In genomic region chr2:5058436-5058835, GRCm38 (mm10) we compare ENCODE assay signal across 29 mouse cellular contexts. TPM values are rescaled to one million over a fixed set of nuclear protein-coding genes. Genes with fewer than 3 reads are reported as not detected.
DNase-seq lines count a peak whose midpoint lies in the region; ATAC-seq and TF ChIP-seq lines count a peak whose summit lies in the region.
"Had no signal": no experiment of that assay in that cellular context is flagged by ENCODE, and none has a peak within 500 bp of the region (broad histone marks: within the 10 kb centered on the region; RNA-seq: fewer than 3 reads in every experiment).

No protein-coding gene starts in this region.

- H3K4me2 ChIP-seq in intestine, postnatal 0 days (replicated peaks; ENCODE audit: low read depth), result no peak overlapping the region
- no peak overlapping the region for H3K4me2 ChIP-seq in intestine, embryonic 15.5 days (replicated peaks)
- H3K4me2 ChIP-seq: embryonic facial prominence, embryonic 12.5 days; heart, embryonic 15.5 days; hindbrain, embryonic 12.5 days; kidney, embryonic 15.5 days; limb, embryonic 12.5 days; liver, embryonic 11.5 days; midbrain, embryonic 13.5 days; neural tube, embryonic 13.5 days had no signal

- H3K4me1 ChIP-seq in intestine, postnatal 0 days (replicated peaks; ENCODE audit: control insufficient read depth, insufficient read depth, low read length), result peaks cover 4% of the 10 kb centered on the region; the same call in 1 of the 2 replicates
- H3K4me1 ChIP-seq in intestine, embryonic 15.5 days (replicated peaks), result 0 out of 2 replicates have a peak, but pooled peaks cover 1% of the 10 kb centered on the region
- no peaks in the 10 kb centered on the region for H3K4me1 ChIP-seq in testis, adult 2 months (ENCODE audit: control insufficient read depth, insufficient read depth, low read length)
- H3K4me1 ChIP-seq: embryonic facial prominence, embryonic 12.5 days had no signal

- no peak for TF ChIP-seq POLR2A in testis, adult 2 months (IDR thresholded peaks at IDR 0.05; ENCODE audit: control insufficient read depth, low read depth, low read length)

- H3K27ac ChIP-seq in intestine, postnatal 0 days (ENCODE audit: low read depth, low read length), result peak overlapping the region; percentile 29; the same call in 1 of the 2 replicates
- no peak overlapping the region for H3K27ac ChIP-seq in intestine, embryonic 15.5 days
- peak overlapping the region; percentile 39; the same call in 1 of the 2 replicates for H3K27ac ChIP-seq in testis, adult 2 months (ENCODE audit: control insufficient read depth, insufficient read depth, low read depth, low read length)
- H3K27ac ChIP-seq: embryonic facial prominence, embryonic 12.5 days; heart, embryonic 10.5 days; heart, embryonic 15.5 days; hindbrain, embryonic 12.5 days; hindbrain, postnatal 0 days; kidney, embryonic 15.5 days; layer of hippocampus, adult 2 months; left cerebral cortex, adult 2 months; limb, embryonic 12.5 days; midbrain, embryonic 13.5 days; neural tube, embryonic 13.5 days had no signal

- 67% methylated on average over 5 of the region's 5 CpGs for WGBS in intestine, postnatal 0 days
- 80% methylated on average over 5 of the region's 5 CpGs for WGBS in intestine, embryonic 15.5 days

- H3K9me3 ChIP-seq in intestine, postnatal 0 days (ENCODE audit: control insufficient read depth), result no peaks in the 10 kb centered on the region
- no peaks in the 10 kb centered on the region for H3K9me3 ChIP-seq in intestine, embryonic 15.5 days
- H3K9me3 ChIP-seq: embryonic facial prominence, embryonic 12.5 days; heart, embryonic 10.5 days; heart, embryonic 15.5 days; hindbrain, embryonic 12.5 days; kidney, embryonic 15.5 days; limb, embryonic 12.5 days; midbrain, embryonic 13.5 days; neural tube, embryonic 13.5 days had no signal

- no peaks in the 10 kb centered on the region for H3K36me3 ChIP-seq in intestine, postnatal 0 days (ENCODE audit: control insufficient read depth, insufficient read depth)
- H3K36me3 ChIP-seq in intestine, embryonic 15.5 days, result no peaks in the 10 kb centered on the region
- H3K36me3 ChIP-seq in testis, adult 2 months (ENCODE audit: control insufficient read depth, insufficient read depth, low read length), result no peaks in the 10 kb centered on the region; the same call in 1 of the 2 replicates
- H3K36me3 ChIP-seq: embryonic facial prominence, embryonic 12.5 days; heart, embryonic 10.5 days; heart, embryonic 15.5 days; hindbrain, embryonic 12.5 days; kidney, embryonic 15.5 days; limb, embryonic 12.5 days; midbrain, embryonic 13.5 days; neural tube, embryonic 13.5 days had no signal

- H3K9ac ChIP-seq in intestine, postnatal 0 days (ENCODE audit: low read depth, low read length), result no peak overlapping the region
- H3K9ac ChIP-seq in intestine, embryonic 15.5 days, result no peak overlapping the region
- H3K9ac ChIP-seq: embryonic facial prominence, embryonic 12.5 days; heart, embryonic 15.5 days; hindbrain, embryonic 12.5 days; kidney, embryonic 15.5 days; limb, embryonic 12.5 days; midbrain, embryonic 13.5 days; neural tube, embryonic 13.5 days had no signal

- ATAC-seq in intestine, postnatal 0 days, result peak; percentile 51
- ATAC-seq in intestine, embryonic 15.5 days, result no peak
- ATAC-seq: forebrain, embryonic 14.5 days; hindbrain, postnatal 0 days; intestine, embryonic 16.5 days; midbrain, embryonic 13.5 days had no signal

- no peak overlapping the region for H3K4me3 ChIP-seq in intestine, postnatal 0 days (ENCODE audit: low read depth, low read length)
- no peak overlapping the region for H3K4me3 ChIP-seq in intestine, embryonic 15.5 days (replicated peaks)
- H3K4me3 ChIP-seq in testis, adult 2 months (ENCODE audit: control insufficient read depth, low read depth, low read length), result no peak overlapping the region
- H3K4me3 ChIP-seq: embryonic facial prominence, embryonic 12.5 days; heart, embryonic 10.5 days; heart, embryonic 15.5 days; hindbrain, embryonic 12.5 days; kidney, embryonic 15.5 days; layer of hippocampus, adult 2 months; left cerebral cortex, adult 2 months; limb, embryonic 12.5 days; midbrain, embryonic 13.5 days; neural tube, embryonic 13.5 days had no signal

- no peaks in the 10 kb centered on the region for H3K27me3 ChIP-seq in intestine, postnatal 0 days (replicated peaks; ENCODE audit: control insufficient read depth, insufficient read depth, low read length)
- no peaks in the 10 kb centered on the region for H3K27me3 ChIP-seq in intestine, embryonic 15.5 days (replicated peaks)
- H3K27me3 ChIP-seq in testis, adult 2 months (ENCODE audit: control insufficient read depth, insufficient read depth, low read length), result no peaks in the 10 kb centered on the region
- H3K27me3 ChIP-seq: embryonic facial prominence, embryonic 12.5 days; heart, embryonic 15.5 days; limb, embryonic 12.5 days had no signal

- no peak for DNase-seq in testis, postnatal 10 days (ENCODE audit: low spot score)
- DNase-seq in lung, postnatal 25 days (ENCODE audit: low spot score), result peak; percentile 61
- no peak for DNase-seq in urinary bladder, adult 2 months (ENCODE audit: low spot score)
- DNase-seq in kidney, adult 11 months, result no peak
- DNase-seq: adrenal gland, adult 8-10 months; B cell, adult 2 months; cerebellum, adult 8-10 months; cerebellum, postnatal 25 days; embryo, embryonic 11 days; heart, postnatal 36 days; kidney, postnatal 36 days; right cerebral cortex, postnatal 4 days had no signal

- TF ChIP-seq CTCF in intestine, postnatal 0 days (IDR thresholded peaks at IDR 0.05; ENCODE audit: low read depth), result no peak
- TF ChIP-seq CTCF in testis, adult 2 months (IDR thresholded peaks at IDR 0.05; ENCODE audit: control insufficient read depth, insufficient read depth, insufficient replicate concordance, low read depth, low read length), result no peak

RNA-seq across cellular contexts. Expression of gene Optn, which starts 5.4 kb away (rescaled TPM):
- 62.7 and 74.2 TPM in 2 replicates for polyA plus RNA-seq in intestine, postnatal 0 days (2015; fragmentation: Nextera tagmentation; extraction: Ambion mirVana)
- 17.3 and 18.7 TPM in 2 replicates for polyA plus RNA-seq in intestine, embryonic 15.5 days (2015; fragmentation: Nextera tagmentation; extraction: Ambion mirVana)
- 37.8 and 38.2 TPM in 2 replicates for polyA plus RNA-seq in testis, adult 2 months (2012; rRNA removed)
- polyA plus RNA-seq in urinary bladder, adult 2 months (2012; rRNA removed), result 10.0 and 18.1 TPM in 2 replicates

RNA-seq across cellular contexts. Expression of gene Mcm10, which starts 45.8 kb away (rescaled TPM):
- polyA plus RNA-seq in intestine, postnatal 0 days (2015; fragmentation: Nextera tagmentation; extraction: Ambion mirVana), result 9.2 and 9.3 TPM in 2 replicates
- 34.2 and 36.8 TPM in 2 replicates for polyA plus RNA-seq in intestine, embryonic 15.5 days (2015; fragmentation: Nextera tagmentation; extraction: Ambion mirVana)
- 4.1 and 4.4 TPM in 2 replicates for polyA plus RNA-seq in testis, adult 2 months (2012; rRNA removed)
- 1.4 and 1.6 TPM in 2 replicates for polyA plus RNA-seq in urinary bladder, adult 2 months (2012; rRNA removed)
